Mouse (Mus musculus) thymus, adult 2 months (tissue): Measurements from ENCODE around the gene Cep95.

Experiments
- CTCF ChIP-seq: fragments of 200-500 bp; IDR thresholded peaks from 2 replicates; pipeline ENCODE4 v1.5.1; 2012; ENCODE audit warnings: mild to moderate bottlenecking, control low read depth, low read length, moderate library complexity, borderline replicate concordance; ENCODE audit not compliant: control insufficient read depth, poor library complexity, insufficient read depth; ENCODE audit errors: extremely low read depth
- POLR2A ChIP-seq: fragments of 200-500 bp; IDR thresholded peaks from 2 replicates; pipeline ENCODE4 v1.6.1; 2012; ENCODE audit warnings: mild to moderate bottlenecking, low read length, control low read depth, moderate library complexity; ENCODE audit not compliant: control insufficient read depth, poor library complexity, insufficient read depth; ENCODE audit errors: extremely low read depth

DNA sequence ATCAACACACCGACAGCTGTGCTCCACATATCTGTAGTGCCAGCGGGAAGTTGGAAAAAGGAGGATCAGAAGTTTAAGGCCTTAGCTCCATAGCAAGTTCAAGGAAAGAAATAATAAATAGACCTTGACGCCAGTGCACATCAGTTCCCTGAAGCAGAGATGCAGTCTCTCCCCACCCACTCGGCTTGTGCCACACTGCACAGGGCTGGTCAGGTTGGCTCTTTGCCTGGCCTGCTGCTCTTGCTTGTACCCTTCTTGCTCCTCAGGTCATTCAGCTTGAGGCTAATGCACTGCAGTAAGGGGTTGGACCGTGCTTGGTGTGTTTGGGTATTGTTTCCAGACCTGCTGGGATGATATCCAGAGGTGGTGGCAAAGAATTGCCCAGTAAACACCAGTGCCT is 28.5 kb upstream of the Cep95 start:
- TF ChIP-seq POLR2A, result no peak
- TF ChIP-seq CTCF, result no peak
